Mouse (Mus musculus): ENCODE data around the gene Afg1l.

DNA sequence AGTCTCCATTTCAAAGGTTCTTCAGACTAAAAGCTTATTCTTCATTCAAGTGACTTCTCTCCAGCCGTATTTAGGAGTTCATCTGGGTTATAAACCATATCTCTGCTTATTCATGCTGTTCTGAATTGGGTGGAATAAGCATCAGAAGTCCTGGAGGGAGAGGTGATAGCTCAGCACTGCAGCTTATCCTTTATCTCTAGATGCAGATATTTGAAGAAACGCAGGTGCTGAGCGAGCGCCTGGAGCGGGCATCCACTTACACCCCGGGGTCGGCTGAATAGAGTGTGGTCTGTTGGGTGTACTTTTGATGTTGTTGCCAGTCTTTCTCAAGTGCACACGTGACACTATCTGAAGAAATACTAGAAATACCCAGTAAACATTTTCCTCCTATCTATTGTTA is 40.0 kb upstream of the Afg1l start:
- no peak for TF ChIP-seq CTCF (IDR thresholded peaks at IDR 0.05; ENCODE audit: insufficient read depth, low read length)
- no peak for TF ChIP-seq POLR2A (IDR thresholded peaks at IDR 0.05; ENCODE audit: borderline replicate concordance, extremely low read depth, low read depth, low read length)
